Mouse (Mus musculus) mouse embryonic stem cell (cell line): Measurements from ENCODE around the gene Trex2.
"Not testable (repeated sequence)": the region's sequence is repeated elsewhere in the genome, so short reads cannot be mapped to it uniquely, and the experiment has no call there.

ENCODE experiments used
- in situ Hi-C, 2 experiments: fragments of 300-500 bp; cut with MboI; formaldehyde crosslinking; loops; 1 replicate in 1 of 2; 3 replicates in 1 of 2; pipeline ENCODE4 v1.14.3; 2019 to 2020; ENCODE audit warnings: low sequenced_read_pairs in 2 of 2, low pct_unique_long_range_greater_than_20kb in 1 of 2, mixed read lengths in 1 of 2; ENCODE audit not compliant: unreplicated experiment in 1 of 2

The Trex2 gene

DNA sequence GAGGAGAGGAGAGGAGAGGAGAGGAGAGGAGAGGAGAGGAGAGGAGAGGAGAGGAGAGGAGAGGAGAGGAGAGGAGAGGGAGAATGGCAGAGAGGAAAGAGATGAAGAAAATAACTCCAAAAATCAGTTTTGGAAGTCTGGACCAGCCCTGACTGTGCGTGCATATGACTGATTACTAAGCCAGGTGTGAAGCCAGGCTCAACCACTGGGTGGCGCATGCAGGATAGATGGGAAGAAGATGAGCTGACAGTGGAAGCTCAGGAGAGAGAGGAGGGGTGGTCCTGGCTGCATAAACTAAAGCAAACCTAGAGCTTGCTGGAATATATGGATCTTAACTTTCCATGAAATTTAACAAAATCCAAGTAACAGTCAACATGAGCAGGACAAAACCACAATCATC lies 16.8 kb upstream of the Trex2 start:
- in situ Hi-C loops: no loop called here

DNA sequence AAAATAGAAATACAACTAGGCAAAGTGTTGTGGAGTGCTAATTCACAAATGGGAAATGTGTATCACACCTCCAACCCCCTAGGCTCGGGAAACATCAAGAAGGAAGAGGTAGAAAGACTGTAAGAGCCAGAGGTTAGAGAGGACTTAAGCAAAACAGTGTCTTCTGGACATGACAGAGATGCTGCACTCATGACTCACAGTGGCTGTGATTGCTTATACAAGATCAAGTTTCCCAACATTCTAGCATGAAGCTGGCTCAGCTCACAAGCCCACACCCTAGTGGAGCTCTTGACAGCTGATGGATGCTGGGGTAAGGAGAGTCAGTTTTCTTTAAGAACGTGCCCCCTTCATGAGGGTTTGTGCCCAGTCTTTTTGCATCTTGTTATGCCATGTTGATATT lies 6.3 kb upstream of the Trex2 start:
- in situ Hi-C loops: loop anchor here in 1 of 2 experiments (25.0 kb wide), 1 partner anchor 429 kb away; no protein-coding TSS in a partner anchor

DNA sequence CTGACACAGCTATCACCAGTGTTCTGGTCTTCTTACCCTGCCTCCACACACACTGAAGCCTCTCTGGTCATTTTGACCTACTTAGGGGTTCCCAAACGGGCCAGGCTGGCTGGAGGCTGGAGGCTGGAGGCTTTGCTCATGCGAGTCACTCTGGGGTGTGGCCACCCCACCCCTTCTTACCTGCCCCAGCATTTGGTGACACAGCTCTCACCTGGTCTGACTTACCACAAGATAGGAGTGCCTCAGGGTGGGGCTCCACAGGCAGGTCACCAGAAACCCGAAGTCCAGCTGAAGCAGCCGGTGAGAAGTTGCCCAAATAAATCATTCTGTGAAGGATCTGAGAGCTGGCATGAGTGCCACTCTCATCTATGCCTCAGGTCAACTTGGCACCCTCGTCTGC lies 2.3 kb downstream of the Trex2 start:
- in situ Hi-C loops: loop anchor here in 1 of 2 experiments (10.0 to 25.0 kb wide), 3 partner anchors 222 to 421 kb away; no protein-coding TSS in a partner anchor

DNA sequence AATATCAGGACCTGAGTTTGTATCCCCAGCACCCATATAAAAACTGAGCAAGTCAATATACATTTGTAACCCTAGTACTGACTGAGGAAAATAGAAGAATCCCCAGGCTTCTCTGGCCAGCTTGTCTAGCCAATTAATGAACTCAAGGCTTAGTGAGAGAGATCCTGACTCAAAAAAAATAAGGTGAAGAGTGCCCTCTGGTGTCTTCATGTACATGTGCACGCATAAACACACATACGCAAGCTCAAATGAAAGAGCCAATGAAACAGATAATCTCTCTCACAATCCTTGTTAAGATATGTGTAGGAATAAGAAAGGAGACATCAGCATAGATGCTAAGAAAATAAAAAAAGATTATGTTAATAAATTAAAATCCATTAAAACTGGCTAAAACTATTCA lies 5.1 kb downstream of the Trex2 start:
- in situ Hi-C loops: loop anchor here in 1 of 2 experiments (10.0 to 25.0 kb wide), 3 partner anchors 225 to 418 kb away; no protein-coding TSS in a partner anchor

DNA sequence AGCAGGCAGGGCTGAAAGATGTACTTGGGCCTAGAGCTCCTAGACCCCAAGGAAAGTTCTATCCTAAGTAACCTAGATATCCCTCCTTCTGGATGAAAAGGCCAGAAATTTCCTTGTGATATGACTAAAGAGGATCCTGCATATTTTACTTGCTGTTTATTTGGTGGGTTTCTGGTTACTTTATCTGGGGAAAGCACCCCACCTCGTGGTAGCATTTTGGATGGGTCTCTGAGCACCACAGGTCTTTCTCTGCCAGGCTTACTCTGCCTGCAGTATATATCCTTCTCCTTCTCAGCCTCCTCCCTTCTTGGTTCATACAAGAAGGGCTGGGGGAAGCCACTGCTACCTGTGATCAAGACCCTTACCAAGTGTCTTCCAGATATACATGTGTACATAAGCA lies 22.4 kb downstream of the Trex2 start:
- in situ Hi-C loops: no loop called here

DNA sequence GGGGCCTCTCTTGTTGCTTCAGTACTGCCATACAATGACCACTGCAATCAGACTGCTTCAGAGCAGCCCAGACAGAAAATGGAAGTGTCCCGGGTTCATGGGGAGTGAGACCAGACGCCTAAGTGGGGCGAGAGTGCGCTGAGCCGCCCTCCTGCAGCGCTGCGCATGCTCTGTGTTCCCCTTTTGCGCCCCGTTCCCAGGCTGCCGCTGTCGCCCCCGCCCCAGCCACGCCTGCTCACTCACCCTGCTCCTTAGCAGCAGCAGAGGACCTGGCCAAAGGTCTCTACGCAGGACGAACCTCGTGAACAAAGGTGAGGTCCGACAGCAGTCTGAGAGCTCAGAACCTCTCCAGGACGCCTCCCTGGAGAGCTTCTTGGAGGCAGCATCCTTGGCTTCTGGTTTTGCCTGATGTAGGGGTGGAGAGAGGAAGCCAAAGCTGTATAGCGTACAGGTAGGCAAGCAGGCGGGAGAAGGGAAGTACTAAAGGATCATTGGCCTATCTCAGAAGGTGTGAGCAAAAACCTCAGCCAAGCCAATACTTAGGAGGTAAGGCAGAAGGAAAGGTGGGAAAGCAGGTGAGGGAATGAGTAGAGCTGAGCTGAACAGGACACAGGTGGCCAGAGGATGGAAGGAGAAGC lies 24.1 kb downstream of the Trex2 start, which contains the start of gene Zfp92:
Gene Zfp92 (plus strand): TSS at position 217 of the 638 bp plus-strand sequence.
- in situ Hi-C loops: no loop called here

DNA sequence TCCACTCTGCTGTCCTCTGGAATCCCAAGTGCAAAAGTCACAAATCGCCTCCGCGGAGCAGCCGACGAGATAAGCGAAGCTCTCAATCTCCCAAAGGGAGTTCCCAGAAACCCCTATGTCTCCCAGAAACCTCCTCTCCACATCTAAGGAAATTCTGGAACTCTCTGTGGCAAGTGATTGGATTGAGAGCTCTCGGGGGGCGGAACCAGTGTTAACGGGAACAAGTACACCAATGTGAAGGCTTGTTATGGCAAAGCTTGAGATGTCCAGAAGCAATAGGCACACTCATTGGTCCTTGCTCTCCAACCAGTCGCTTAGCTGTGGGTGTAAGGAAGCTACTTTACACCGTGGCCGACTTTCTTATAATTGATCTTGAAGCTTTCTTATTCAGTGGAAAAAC lies 33.5 kb downstream of the Trex2 start:
- in situ Hi-C loops: no loop called here

DNA sequence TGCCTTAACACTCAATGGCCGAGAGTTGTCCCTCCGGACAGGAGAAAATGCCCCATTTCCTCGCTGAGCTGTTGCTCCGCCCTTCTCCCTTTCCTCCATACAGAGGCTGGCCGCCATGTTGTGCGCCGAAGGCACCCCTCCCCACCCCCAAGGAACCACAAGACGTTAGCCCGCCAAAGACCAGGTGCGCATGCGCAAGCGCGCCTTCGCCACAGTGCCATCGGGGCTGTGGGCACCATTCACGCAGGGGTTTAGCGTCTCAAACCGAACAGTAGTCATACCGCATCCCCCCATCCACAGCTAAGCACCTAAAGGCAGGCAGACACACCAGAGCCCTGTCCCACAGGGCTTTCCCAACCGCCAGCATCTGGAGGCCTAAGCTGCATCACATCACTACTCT lies 34.2 kb downstream of the Trex2 start:
- in situ Hi-C loops: no loop called here

DNA sequence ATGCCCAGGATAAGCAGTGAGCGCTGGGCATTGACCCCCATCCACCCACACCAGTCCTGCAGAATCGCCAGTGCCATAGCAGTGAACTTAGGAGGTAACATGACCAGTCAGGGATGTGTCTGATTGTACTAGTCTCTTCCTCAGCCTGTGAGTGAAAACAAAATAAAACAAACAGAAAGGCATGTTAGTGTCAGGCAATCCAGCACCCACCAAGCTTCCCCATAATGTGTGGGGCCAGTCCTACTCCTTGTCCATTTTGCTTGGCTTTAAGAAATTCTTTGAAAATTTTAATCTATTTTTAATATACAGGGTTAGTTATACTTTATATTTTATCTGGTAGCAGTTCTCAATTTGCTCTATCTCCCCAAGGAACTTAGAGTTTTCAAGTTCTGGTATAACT lies 36.5 kb downstream of the Trex2 start, which contains the start of gene Gm18336:
Gene Gm18336 (minus strand): TSS at position 101 of the 400 bp plus-strand sequence.
- in situ Hi-C loops: not testable (repeated sequence)

DNA sequence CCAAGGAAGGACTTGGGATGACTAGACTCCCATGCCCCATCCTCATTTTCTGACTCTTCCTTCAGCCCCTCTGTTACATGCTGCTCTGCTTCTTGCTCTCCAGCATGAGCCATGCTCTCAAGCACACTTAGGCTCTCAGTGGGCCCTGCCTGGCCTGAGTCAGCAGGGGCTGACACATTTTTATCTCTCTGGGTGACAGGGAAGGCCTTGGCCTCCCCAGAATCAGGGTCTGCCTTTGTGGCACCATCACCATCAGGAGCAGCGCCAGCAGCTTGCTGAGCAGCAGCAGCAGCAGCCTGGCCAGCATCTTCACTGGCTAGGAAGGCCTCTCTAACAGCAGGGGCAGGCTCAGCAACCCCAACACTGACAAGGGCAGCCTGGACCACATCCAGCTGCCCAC lies 38.7 kb downstream of the Trex2 start:
- in situ Hi-C loops: no loop called here

DNA sequence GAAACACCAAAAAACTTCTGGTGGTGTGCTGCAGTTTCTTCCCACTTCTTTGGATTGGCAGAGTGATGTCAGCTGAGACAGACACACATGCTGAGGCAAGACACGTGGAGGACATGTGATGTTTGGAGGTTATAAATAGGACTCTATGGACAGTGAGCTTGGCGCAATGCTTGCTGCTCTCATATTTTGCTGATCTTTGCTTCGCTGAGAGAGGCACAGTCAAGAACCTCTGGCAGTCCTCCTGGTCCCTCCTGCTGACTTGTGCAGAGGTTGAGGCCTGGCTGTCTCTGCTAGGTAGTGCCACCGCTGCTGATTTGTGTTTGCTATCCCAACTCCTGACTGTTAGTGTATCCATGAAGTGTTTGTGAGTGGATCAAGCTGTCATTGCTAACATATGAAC lies 43.7 kb downstream of the Trex2 start:
- in situ Hi-C loops: no loop called here

DNA sequence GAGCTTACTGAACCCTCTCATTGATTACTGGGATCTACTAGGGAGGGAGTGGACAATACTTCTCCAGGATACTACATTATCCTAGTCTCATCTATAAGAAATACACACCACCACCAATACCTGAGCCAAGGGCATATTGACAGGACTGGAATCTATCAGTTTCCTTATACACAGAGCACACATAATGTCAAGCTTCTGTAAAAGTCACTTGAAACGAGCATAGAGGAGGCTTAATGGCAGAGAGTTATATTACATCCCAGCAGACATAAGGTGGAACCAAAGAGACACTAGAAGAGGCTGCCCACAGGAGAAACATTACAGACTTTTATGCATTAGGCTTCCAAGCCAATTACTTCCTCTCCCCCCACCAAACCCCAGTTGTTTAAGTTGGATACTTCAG lies 50.2 kb downstream of the Trex2 start:
- in situ Hi-C loops: no loop called here

DNA sequence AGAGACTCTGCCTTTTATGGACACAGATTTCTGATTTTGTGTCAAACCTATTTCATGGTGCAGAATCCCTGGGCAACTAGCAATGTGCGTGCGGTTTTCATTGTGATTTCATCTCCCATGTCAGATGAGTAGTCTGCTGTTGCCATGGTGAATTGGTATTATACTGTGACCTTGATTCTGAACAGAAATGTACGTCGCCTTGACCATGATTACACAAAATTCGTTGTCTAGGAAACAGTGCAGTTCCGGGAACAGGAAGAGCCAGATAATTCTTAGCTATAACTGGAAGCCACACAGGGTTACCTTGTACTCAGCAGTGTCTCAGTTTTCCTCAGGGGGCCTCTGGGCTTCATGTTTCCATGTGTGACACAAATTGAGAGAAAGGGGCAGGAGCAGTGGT lies 50.7 kb downstream of the Trex2 start:
- in situ Hi-C loops: no loop called here
